Mouse (Mus musculus) A20 (cell line): ENCODE results near the gene B3gnt2.
A peak's percentile ranks its signal among the peaks of the same experiment; 100 is the strongest.

ENCODE experiments used
- DNase-seq: peaks from one replicate; pipeline ENCODE4 v3.0.0-alpha.2; 2011; ENCODE audit warnings: low read depth, low spot score

The B3gnt2 gene

DNA sequence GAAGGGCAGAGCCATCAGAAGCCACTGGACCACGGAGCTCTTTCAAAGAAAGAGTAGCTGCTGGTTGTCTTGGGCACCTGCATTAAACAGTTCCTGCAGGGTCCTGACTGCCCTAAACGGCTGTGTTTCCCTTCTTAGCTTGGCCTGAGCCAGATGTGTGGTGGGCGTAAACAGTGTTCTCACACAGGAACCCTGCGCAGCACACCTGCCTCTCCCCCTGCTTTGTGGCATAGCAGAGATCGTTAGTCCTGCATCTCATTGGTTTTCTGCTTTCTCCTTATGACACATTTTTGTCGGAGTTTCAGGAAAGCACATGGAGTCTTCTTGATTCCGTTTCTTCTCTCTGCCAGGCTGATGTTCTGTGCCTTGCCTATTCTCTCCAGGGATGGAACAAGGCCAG, 44.9 kb downstream of the B3gnt2 start:
- peak; percentile 84 for DNase-seq

DNA sequence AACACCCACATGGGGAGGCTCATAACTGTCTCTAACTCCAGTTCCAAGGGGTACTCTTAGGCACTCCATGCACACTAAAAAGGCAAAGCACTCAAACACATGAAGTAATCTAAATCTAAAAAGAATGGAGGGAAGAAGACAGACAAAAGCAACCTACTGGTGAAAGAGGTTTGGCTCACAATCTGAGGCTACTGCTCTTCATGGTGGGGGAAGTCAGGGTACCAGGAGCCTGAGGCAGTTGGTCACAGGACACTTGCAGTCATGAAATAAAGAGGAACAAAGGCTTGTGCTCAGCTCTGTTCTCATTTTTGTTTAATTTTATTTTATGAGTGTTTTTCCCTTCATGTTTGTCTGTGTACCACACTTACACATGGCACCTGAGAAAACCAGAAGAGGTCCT, 45.6 kb downstream of the B3gnt2 start:
- DNase-seq = peak; percentile 63

DNA sequence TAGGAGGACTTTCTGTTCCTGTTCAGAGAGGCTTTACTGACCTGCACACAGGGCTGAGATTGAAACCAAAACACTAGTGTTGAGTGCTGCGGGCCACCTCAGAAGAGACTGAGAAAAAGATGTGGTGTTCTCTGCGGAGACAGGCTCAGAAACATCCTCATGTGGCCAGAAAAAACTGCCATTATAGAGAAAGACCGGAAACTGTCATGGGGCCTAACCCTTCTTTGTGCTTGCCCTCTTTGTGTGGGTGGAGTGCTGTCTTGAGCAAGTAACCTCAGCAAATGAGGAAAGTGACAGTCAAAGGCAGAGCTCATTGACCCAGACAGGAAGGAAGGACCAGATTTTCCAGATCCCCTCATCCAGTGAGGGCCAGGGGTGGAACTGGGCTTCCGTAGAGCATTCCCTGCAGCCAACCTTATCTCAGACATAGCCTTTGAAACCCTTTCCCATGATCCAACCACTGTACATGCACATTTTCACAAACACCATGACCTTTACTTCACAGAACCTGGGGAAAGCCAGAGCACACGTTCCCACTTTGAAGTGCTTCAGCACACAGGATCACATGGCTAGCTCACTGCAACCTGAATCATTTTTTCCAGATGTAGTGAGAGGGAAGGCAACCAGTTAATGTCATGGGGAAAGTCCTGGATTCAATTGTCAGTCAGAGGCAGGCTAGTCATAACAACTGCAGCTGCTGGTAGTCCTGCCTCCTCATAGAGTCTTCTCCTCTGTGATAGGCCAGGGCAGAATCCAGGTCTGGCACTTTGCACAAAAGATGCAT, 46.6 kb downstream of the B3gnt2 start:
- DNase-seq = peak; percentile 73

DNA sequence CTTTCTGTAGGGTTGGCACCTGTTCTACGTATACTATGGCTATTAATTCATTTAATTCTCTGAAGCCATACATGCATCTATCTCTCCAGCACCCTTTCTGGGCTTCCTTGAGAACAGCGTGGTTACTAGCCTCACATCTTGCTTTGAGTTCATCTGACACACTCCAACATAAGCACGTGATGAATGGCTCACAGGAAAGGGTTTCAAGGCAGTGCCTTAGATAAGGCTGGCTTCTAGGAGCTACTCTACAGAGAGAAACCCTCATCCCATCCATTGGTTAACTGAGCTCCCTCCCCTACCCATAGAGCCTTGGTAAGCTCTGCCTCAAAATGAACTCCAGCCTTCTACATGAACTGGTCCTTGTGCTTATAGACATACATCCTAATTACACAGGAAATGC, 47.3 kb downstream of the B3gnt2 start:
- DNase-seq = no peak

DNA sequence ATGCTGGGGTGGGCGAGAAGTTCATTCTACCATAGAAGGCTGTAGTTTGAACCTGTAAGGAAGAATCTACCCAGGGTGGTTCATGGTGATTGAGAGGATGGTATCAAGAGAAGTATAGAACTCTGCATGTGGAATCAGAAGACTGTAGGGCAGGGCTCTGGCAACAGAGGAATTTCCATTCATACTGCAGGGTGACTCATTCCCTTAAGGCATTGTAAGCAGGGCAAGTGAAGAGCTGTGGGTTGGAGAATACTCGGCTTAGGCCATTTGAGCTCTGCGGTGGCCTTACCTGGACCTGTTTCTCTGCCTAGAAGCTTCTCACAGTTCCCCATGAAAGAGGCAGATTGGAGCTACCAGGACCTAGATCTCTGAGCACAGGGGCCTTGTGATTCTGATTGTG, 49.3 kb downstream of the B3gnt2 start:
- DNase-seq = no peak

DNA sequence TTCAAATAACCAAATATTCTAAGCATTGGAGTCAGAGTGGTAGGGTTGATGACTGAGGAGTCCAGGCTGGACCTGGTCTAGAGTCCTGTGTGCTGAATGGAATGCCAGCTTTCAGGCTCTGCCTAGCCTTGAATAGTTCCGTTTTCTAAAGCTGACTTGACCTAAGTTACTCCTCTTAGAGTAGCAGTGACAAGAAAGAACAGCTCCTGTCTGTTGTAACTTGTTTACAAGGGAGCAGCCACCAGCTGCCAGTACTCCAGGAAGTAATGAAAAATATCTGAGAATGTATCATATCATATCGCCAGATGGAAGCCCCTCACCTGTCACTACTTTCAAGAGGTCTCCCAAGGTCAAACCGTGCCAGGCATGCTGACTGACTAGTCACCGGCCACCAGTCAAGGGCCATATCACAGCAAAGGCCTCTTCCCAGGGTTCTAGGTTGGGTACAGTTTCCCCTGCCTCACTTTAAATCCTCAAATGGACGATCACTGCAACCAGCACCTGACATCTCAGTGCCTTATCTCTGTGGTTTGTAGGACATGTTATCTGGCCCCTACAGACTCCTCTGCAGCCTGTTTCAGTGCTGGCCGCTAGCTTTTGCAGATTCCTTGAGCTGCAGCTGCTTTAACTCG, 51.2 kb downstream of the B3gnt2 start:
- no peak for DNase-seq

DNA sequence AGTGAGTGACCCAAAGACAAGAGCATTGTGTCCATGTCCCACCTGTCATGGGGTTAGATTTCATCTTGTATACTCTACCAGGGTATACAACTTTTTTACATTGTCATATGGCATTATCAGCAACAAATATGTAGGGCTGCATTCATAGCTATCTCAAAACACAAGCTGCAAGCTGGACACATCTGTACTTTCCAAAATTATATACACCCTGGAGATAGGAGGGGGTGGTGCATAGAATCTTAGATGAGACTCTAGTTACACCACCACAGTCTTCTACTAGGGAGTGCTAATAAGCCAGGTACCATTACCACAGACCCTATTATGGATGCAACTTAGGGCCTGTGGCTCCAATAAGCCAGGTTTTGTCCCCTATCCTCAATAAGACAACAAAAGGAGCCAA, 52.7 kb downstream of the B3gnt2 start:
- no peak for DNase-seq

DNA sequence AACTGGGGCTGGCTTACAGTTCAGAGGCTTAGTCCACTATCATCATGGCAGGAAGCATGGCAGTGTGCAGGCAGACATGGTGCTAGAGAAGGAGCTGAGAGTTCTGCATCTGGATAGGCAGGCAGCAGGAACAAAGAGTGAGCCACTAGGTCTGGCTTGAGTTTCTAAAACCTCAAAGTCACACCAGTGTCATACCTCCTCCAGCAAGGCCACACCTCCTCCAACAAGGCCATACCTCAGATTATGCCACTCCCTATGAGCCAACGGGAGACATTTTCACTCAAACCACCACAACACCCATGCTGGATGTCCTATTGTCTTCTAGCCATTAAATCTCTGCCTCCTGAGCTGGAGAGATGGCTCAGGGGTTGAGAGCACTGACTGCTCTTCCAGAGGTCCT, 55.6 kb downstream of the B3gnt2 start:
- DNase-seq = no peak

DNA sequence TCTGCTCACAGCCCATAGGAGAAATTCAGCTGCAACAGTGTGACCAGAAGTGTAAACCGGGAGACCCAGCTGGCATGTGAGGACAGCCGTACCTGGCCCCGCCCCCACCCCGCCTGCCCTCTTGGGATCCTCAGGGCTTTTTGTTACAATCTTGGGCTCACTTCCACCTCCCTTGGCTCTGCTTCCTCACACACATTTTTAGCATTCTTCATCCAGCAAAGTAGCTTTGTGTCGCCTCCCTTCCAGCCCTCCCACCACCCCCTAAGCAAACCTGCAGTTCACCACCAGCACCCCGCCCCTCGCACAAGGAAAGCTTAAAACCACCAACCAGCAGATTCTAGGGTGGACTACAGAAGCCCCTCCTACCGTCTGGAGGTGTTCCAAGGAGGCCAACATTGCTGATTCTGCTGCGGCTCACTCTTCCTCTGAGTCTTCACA, 60.8 kb downstream of the B3gnt2 start:
- no peak for DNase-seq

DNA sequence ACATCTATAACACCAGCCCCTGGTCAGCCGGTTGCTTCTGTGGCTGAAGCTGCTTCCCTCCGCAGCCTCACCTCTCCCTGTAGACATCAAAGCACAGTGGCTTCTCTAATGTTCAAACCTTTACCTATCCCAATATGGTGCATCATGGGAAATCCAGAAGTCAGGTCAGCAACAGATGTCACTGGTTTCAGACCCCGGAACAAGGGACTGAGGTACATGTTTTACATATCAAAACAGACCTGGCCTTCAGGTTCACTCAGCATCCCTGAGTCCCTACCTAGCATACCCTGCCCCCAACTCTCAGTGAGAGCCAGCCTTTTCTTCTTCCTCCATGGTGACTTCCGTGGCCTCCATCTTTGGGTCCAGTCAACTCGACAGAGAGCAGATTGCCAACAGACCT, 61.8 kb downstream of the B3gnt2 start:
- DNase-seq = no peak

DNA sequence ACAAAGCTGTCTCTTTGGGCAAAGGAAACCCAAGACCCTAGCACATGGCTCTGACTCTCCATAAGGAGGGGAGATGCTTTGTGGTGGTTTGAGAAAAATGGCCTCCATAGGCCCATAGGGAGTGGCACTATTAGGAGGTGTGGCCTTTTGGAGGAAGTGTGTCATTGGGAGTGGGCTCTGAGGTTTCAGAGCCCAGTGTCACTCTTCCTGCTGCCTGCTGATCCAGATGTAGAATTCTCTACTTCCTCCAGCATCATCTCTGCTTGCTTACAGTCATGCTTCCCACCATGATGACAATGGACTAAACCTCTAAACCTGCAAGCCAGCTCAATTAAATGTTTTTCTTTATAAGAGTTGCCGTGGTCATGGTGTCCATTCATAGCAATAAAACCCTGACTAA, 66.0 kb downstream of the B3gnt2 start:
- no peak for DNase-seq

DNA sequence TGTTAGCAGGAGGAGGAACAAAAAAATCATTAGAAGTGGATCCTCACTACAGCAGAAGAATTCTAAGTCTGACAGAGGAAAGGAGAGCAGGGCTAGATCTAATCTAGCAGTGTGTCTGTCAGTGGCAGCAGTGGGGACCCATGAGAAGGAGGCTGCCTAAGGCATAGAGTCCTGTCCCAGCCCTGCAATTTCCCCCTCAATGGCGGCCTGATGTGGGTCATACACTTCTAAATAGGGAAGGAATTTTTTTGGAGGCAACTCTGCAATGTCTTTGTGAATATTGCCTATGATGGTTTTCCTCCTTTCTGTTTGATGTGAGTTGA, 66.9 kb downstream of the B3gnt2 start:
- DNase-seq = no peak

DNA sequence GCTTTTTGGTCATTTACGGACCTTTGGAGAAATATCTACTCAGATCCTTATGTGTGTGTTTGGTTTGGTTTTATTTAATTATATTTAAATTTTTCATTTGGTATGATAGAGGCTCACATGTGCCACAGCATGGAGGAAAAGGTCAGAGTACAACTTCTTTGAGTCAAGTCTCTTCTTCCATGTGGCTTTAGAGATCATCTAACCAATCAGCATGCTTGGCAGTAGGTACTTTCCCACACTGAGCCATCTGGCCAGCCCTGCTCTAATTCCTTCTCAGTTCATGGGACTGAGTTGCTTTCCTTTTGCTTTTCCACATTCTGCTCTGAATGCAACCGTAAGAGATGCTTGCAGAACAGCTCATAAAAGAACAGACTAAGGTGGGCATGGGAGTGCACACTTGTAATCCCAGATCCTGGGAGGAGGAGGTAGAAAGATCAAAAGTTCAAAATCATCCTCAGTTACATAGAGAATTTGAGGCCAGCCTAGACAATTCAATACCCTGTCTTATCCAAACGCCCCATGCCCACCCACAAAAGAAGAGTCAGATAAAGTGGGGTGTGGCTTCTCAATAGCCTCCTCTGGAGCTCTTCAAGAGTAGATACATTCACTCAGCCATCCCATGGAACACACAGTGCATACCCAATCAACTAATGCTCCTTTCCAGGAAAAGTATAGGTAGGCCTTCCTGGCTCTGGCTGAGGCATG, 67.4 kb downstream of the B3gnt2 start:
- no peak for DNase-seq

DNA sequence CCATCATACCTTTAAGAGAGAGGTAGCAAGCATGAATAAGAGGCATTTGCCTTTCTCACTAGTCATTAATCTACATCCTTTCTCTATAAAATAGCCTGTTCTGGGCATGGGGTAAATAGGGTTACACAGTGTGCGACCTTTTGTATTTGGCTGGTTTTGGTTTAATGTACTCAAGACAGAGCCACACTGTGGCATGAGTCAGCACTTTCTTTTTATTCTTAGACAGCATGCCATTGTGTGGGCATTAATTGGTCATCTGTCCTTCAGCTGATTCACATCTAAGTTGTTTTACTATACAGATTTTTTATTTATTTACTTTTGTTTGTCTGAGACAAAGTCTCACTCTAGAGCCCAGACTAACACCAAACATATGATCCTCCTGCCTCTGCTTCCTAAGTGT, 68.6 kb downstream of the B3gnt2 start:
- DNase-seq = no peak

DNA sequence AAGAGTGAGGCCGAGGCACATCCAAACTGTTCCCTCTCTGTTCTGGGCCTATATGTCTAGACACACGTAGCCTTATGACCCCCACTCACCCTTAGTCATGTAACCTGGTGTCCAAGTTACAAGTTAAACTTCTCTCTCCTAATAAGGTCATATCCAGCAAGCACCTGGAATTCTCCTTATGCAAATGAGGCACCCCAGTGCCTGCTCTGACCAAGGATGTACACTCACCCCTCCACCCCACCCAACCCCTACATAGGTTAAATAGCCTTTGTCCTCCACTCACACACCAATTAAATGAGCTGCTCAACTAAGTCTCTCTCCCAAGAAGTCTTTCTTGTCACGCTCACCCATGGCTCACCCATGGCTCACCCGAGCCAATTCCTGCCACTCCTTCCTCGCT, 69.0 kb downstream of the B3gnt2 start:
- DNase-seq = no peak

DNA sequence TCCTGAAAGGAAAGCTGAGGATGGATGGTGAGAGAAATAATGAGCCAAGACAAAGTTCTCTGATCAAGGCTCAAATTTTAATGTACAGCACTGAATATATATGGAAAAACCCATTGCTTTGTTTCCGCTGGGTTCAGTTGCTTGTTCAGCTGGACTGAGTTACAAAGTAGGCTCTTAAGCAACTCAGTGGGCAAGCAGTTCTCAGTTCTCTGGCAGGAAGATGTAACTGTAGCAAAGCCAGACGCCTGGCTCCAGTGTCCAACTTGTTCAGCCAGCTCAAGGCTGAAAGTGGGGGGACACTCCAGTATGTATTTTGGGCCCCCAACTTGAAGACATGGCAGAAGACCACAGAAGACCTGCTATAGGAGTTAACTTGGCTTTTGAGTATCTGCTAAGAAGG, 72.9 kb downstream of the B3gnt2 start:
- no peak for DNase-seq

DNA sequence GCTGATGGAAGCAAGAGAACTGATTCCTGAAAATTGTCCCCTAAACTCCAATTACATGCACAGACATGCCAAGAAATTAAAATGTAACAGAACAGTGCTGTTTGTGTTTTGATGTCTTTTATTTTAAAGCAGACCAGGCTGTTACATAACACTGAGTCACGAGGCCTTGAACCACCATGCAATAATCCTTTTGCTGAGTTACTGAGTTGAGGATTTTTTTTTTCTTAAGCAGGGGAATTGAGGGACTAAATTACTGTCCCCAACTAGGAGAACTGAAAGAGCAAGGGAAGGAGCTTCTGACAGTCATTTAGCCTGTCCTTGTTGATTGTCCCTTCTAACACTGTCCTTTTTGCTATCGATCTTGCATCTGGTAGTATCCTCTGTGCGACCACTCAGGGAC, 76.3 kb downstream of the B3gnt2 start:
- no peak for DNase-seq

DNA sequence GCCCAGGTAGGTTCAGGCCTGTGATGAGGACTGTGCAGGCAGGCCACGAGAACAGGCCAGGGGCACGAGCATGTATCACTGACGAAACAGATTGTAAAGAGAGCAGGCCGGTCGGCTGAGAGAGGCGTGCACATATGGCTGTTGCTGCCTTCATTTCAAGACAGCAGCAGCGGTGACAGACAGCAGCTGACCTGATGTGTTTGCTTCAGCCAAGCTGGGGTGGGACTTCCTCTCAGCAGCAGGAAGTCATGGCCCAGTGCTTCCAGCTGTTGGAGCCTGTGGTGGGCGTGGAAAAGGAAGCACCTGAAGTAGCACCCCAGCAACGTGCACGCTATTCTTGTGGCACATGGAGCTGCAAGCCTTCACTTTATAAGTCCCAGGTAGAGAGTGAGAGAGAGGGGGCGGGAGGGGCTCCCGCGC, 78.0 kb downstream of the B3gnt2 start:
- DNase-seq = peak; percentile 93

DNA sequence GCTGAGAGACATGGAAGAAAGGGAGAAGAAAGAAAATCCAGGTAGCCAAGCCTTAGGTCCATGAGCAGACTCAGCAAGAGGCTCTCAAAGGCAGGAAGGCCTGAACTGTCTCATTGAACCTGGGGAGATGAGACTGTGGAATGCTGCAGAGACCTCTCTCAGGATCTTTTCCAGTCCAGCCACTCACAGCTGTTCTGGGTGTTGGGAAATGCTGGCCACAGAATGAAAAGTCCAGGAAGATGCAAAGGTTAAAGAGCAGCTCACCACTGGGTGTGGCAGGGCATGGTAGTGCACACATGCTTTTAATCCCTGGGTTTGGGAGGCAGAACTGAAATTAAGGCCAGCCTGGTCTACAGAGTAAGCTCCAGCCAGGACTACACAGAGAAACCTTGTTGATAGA, 79.6 kb downstream of the B3gnt2 start:
- peak; percentile 64 for DNase-seq

DNA sequence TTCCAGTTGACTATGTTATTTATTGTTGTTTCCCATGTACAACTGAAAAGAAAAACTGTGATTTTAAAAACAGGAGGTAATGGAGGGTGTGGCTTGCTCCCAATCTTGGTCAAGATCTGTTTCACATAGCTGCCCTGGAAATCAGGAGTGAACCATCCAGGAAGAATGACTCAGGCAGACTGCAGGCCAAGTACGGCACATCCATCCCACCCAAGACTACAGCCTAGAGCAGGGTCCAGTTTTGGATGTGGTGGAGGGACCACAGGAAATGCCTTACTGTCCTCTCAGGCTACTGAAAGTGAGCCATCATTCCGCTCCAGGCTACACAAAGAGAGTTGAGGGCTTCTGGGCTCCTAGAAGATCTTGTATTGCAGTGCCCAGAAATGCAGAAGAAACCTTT, 80.0 kb downstream of the B3gnt2 start:
- DNase-seq = no peak

DNA sequence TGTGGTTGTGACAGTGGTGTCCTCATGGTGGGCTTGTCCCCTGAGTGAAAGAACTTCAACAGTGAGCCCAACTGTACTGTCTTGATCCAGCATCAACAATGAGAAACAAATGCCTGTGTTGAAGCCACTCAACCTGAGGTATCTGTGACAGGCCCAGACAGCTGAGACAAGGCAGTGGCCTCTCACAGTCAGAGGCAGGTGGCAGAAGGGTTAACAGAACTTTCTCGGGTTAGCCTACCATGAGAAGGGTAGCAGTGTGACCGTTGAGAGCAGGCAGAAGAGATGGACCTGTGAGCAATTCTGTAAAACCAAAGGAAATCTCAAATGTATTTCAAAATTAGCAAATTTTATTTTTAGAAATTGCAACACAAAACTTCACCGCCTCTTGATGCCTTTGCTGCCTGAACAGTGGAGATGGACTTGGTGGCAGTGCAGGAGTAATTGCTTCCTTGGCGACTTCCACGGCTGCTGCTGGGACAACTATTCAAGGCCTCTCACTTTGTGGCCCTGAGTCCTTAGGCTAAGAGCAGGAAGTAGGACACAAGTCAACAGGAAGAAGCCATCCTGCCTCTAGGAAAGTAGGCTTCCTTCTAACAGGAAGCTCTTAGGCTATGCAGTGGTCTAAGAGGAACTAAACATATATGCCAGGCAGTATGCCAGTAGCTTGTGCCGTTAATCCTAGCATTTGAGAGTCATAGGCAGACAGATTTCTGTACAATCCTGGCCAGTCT, 80.8 kb downstream of the B3gnt2 start:
- no peak for DNase-seq

DNA sequence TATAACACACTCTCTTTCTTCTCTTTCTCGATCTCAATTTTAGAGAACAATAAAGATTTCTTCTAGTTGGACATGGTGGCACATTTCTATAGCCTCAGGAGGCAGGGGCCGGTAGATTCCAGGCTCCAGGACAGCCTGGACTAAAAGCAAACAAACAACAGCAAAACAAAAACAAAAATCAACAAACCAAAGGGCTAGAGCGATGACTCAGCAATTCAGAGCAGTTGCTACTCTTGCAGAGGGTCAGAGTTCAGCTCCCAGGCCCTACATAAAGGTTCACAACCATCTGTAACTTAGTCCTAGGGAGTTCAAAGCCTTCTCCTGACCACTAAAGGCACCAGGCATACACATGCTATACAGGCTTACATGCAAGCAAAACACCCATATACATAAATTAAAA, 82.2 kb downstream of the B3gnt2 start:
- DNase-seq = no peak
